Mouse (Mus musculus) gastrocnemius, postnatal 4 days (tissue): ENCODE data around the gene Serpini2. TPM values are rescaled to one million over a fixed set of nuclear protein-coding genes. Genes with fewer than 3 reads are reported as not detected.
A peak's percentile ranks its signal among the peaks of the same experiment; 100 is the strongest.
"Not testable (repeated sequence)": the region's sequence is repeated elsewhere in the genome, so short reads cannot be mapped to it uniquely, and the experiment has no call there.

Source experiments
- DNase-seq, 2 experiments: peaks; one replicate each; pipeline ENCODE4 v3.0.0; 2021 to 2022; ENCODE audit warnings: low spot score in 2 of 2, mixed read lengths in 2 of 2
- long read RNA-seq, 2 experiments: library from polyadenylated mRNA; stranded (forward); transcript quantifications; one replicate each; pipeline ENCODE4 v2.0.0; 2021
- total RNA-seq, 2 experiments: library from RNA; stranded (reverse); gene quantifications; 2 replicates each; pipeline ENCODE4 v1.2.3; 2021

The Serpini2 gene
- total RNA-seq, result not detected
- long read RNA-seq, experiment 1, result 0 reads
- long read RNA-seq, experiment 2, result 0 reads

GRCm38 (mm10) chr3:75269978-75270377 lies at the start of gene Serpini2:
TSS of gene Serpini2 (minus strand) at chr3:75270078.
- no peak for DNase-seq

- DNase-seq, result no peak
These were observed 39.0 kb upstream of the Serpini2 start for GRCm38 (mm10) chr3:75308861-75309260.

GRCm38 (mm10) chr3:75308228-75308627 lies 38.4 kb upstream of the Serpini2 start:
- no peak for DNase-seq

DNA sequence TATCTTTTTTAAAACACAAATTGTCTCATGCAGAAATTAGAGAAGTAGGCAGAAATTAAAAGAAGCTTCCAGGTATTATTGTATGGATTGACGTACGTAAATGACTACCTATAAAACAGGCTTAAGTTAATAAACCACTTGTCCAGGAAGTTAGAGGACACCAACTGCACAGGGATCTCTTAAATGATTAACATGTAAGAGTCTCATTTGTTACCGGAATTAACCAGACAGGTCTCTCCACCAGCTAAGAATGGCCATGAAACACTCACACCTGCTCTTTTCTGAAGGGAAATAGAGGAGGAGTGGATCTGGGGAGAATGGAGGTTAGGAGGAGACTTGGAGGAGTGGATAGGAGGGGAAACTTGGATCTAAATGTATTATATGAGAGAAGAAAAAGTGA lies 35.7 kb upstream of the Serpini2 start:
- DNase-seq, result no peak

GRCm38 (mm10) chr3:75304621-75305020 lies 34.7 kb upstream of the Serpini2 start:
- DNase-seq, result no peak

- DNase-seq, result no peak
These were observed 31.2 kb upstream of the Serpini2 start for GRCm38 (mm10) chr3:75301072-75301471.

DNA sequence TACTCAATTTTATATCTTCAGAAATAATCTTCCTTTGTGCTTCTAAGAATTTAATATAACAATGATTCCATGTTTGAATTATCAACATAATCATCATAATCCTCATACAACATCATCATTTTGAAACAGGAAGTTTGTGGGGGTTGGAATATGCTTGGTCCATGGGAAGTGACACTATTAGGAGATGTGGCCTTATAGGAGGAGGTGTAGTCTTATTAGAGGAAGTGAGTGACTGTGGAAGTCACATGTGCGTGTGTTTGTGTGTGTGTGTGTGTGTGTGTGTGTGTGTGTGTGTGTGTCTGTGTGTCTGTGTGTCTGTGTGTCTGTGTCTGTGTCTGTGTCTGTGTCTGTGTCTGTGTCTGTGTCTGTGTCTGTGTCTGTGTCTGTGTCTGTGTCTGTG lies 29.6 kb upstream of the Serpini2 start:
- DNase-seq, result not testable (repeated sequence)

DNA sequence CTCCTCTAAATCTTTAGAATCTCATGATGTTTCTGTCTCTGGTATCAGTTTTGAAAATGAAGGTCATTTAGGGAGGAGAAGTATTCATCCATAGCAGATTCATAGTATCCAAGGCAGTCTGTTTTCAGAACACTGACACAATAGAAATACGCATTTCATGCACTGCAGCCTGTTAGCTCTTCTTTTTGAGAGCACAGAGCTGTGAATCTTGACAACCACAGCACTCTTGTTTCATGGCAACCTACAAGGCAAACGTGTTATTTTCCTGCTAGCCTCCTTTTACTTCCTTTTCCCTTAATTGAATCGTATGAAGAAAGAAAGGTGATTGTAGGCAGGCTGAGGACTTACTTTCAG lies 27.9 kb upstream of the Serpini2 start:
- no peak for DNase-seq

DNA sequence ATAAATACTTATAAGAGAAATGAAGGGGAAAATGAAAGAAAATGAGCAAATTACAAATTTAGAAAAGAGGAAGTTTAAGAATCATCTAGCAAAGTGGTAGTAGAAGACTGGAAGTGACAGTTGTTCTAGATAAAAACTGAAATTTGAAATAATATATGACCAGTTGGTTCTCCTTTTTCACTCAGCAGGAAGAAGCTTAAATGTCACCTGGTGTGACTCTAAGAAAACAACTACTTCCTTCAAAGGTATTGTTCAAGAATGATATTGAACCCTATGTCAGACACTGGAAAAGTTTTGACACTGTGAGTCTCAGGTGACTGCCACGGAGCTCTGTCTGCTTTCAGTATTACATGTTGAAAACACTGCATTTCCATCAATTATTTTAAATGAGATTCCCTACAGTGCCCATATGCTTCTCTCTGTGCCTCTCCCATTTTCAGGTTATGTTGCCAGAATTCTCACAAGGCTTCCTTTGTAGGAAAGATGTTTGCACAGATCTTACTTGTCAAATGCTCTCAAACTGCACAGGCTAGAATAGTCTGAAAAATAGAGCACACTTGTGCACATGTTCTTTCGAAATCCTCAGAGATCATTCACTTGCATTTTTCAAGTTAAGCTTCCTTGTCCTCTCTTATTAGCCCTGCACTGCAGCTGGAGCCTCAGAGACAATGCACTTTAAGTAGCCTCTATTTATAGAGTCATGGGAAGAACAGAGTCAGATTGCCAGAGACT lies 27.3 kb upstream of the Serpini2 start:
- no peak for DNase-seq

DNA sequence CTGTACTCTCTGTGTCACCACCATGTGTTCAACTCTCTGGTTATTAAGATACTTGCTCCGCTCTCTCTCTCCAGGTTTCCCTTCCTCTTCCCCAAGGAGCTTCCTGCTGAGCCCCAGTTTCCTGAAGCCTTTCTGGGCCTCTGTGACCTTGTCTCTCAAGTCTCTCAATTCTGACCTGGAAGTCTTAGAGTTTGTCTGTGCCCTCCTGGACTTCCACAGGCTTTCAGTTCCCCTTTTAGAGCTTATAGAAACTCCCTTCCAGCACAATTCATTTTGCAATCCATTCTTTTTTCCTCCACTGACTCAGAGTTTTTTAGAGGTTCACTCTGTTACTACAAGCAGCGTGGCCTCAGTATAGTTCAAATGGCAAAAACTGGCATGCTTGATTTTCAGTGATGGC lies 23.4 kb upstream of the Serpini2 start:
- DNase-seq, result no peak

DNA sequence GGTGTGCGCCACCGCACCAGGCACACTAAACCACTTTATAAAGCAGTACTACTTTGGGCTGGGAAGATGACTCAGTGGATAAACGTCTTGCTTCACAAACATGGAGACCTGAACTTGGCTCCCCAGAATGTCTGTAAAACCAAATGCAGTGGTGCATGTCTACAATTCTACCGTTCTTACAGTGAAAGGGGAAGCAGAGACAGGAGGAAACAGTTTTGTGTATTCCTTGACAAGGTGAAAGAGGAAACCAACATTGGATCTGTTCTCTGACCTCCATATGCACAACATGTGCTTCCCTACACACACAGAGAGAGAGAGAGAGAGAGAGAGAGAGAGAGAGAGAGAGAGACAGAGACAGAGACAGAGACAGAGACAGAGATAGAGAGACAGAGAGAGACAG lies 7.6 kb upstream of the Serpini2 start:
- no peak for DNase-seq

GRCm38 (mm10) chr3:75276522-75276921 lies 6.6 kb upstream of the Serpini2 start:
- DNase-seq, result no peak

- DNase-seq, result no peak
These were observed 5.2 kb upstream of the Serpini2 start for GRCm38 (mm10) chr3:75275127-75275526.

GRCm38 (mm10) chr3:75259356-75259755 lies 10.5 kb downstream of the Serpini2 start:
- no peak for DNase-seq

GRCm38 (mm10) chr3:75219694-75220093 lies 50.2 kb downstream of the Serpini2 start:
- no peak for DNase-seq

DNA sequence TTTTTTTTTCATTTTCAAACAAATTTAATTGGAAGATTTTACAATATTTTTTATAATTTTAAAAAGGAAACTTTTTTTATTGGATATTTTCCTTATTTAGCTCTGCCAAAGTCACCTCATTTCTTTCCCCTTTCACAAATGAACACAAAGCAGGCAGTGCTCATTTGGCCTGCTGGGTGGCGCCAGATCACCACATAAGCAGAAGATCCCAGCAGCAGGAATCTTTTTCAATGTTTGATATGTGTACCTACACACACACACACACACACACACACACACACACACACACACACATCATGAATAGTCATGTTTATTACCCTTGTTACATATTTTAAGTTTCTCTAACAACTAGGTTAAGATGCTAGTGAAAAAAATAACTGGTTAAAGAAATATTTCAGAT lies 50.7 kb downstream of the Serpini2 start:
- DNase-seq, result peak in 1 of 2 experiments; percentile 10

DNA sequence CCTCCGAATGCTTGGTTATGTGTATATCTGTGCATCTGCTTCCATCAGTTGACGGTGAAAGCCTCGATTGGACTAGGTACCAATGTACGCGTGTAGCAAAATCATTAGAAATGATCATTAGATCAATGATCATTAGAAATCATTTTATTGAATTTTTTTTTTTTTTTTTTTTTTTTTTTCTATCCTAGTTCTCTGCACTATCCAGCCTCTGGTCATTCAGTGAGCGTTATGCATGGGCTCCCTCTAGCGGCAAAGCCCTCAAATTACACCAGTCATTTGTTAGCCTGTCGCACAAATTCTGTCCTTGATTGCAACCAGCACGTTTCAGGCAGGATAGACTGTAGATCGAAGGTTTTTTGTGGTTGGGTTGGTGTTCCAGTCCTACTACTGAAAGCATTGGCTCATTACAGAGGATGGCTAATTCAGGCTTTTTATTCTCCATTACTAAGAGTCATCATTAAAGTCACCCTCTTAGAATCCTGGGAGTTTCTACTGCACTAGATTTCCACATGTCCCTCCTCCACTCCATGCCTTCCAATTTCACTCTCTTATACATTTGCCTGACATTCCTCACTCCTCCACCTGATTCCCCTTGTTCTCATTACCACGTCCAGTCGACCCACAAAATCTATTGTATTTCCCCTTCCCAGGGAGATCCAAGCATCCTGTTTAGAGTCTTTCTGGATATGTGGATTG lies 66.9 kb downstream of the Serpini2 start:
- peak in 1 of 2 experiments; percentile 37 for DNase-seq

Other genes starting within 250 kb of the Serpini2 start
- gene Zbbx, start 105.0 kb downstream of the Serpini2 start, total RNA-seq, result not detected
- not detected for gene Wdr49, start 212.1 kb upstream of the Serpini2 start, total RNA-seq